Mouse (Mus musculus): ENCODE measurements around the gene Alox8.

Alox8 gene

GRCm38 (mm10) chr11:69197743-69198142 lies at the start of gene Alox8:
Gene Alox8, minus strand, starts transcription at chr11:69197843.
- DNase-seq = no peak

GRCm38 (mm10) chr11:69245643-69246042 lies 48.0 kb upstream of the Alox8 start:
- DNase-seq = no peak

DNA sequence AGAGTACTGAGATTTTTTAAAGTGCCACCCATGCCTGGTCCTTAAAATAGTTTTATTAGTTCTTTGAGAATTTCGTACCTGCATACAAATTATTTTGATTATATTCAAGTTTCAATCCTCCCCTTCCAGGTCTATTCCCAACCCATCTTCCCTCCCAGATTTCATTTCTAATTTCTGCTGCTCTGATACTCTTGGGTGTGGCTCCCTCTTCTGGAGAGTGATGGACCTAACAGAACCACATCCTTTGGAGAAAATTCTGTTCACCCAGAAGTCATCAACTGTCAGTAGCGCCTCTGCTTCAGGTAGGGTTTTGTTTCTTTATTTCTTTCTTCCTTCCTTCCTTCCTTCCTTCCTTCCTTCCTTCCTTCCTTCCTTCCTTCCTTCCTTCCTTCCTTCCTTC lies 47.3 kb upstream of the Alox8 start:
- DNase-seq = peak; percentile 56

DNA sequence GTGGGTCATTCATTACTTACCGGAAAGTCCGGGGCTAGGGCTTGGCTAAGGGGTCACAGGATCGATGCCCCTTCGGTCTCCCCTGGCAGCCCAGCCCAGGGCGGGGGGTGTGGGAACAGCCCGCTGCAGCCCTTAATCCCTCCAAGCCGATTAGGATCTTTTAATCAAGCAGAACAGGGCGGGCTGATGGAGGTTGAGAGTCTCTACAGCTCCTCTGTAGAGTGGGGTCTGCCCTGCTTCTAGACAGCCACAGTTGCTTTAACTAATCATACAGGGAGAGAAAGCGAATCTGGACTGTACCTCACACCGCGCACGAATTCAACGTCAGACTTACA lies 39.2 kb upstream of the Alox8 start, which contains the start of gene Gucy2e:
Gucy2e (minus strand) TSS at position 111 of the 335 bp plus-strand sequence.
- no peak for DNase-seq

- no peak for DNase-seq
These were observed 38.6 kb upstream of the Alox8 start for GRCm38 (mm10) chr11:69236061-69236925.

GRCm38 (mm10) chr11:69235285-69236060 lies 37.8 kb upstream of the Alox8 start:
- peak; percentile 70 for DNase-seq

DNA sequence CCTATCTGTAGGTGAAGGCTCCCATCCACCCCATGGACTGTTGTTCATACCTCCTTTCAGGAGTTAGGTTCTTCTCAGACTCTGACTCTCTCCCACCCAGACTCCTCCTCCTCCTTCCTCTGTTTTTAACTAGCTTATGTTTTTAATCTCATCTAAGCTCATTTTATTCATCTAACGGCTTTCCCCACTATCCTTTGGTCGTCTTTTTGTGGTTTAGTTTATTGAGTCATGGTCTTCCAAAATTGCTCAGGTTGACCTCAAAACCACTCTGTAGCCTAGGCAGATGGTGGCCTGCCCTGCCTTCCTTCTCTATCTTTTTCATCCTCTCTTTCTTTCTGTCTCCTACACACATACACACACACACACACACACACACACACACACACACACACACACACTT lies 35.5 kb upstream of the Alox8 start:
- no peak for DNase-seq

DNA sequence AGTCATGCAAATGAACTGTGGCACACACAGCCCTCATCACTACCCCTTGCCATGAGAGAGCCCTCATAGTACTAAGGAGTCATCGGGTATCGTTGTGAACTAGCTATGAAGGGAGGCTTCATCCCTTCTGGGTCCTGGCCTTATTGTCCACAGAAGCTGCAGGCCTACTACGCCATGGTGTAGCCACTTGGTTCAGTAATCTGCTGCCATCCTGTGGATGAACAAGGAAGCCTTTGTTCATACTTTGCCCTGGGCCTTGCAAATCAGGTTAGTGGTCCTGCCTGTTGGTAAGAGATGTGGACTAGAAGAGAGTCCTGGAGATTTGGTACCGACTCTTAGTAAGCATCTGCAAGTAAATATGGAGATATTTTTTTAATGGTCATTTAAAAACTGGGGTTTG lies 32.8 kb upstream of the Alox8 start:
- no peak for DNase-seq

- DNase-seq = no peak
These were observed 28.1 kb upstream of the Alox8 start for GRCm38 (mm10) chr11:69225715-69226114.

- no peak for DNase-seq
These were observed 25.5 kb upstream of the Alox8 start for GRCm38 (mm10) chr11:69223101-69223500.

- DNase-seq = no peak
These were observed 23.4 kb upstream of the Alox8 start for GRCm38 (mm10) chr11:69221070-69221469.

- DNase-seq = no peak
These were observed 21.0 kb upstream of the Alox8 start for GRCm38 (mm10) chr11:69218661-69219060.

DNA sequence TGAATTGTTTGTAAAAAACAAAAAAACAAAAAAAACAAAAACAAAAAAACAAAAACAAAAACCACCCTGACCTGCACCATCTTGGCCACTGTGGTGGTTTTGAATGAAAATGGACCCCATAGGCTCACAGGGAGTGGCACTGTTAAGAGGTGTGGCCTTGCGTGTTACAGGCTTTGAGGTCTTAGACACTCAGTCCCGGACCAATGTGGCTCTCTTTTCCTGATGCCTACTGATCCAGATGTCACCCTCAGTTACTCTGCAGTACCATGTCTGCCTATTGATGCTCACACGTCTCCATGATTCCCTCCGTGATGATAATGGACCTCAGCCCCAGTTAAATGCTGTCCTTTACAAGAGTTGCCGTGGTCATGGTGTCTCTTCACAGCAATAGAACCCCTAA lies 19.8 kb upstream of the Alox8 start:
- DNase-seq = no peak

DNA sequence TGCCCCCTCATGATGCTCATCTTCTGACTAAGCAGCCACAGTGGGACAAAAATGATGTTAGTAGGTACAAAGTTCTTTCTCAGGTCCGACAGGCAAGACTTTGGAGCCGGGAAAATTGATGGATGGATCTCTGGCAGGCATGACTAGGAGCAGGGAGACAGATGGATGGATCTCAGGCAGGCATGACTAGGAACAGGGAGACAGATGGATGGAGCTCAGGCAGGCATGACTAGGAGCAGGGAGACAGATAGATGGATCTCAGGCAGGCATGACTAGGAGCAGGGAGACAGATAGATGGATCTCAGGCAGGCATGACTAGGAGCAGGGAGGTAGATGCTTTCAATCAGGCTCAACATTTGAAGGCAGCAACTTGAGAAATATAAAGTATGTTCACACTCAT lies 13.8 kb upstream of the Alox8 start:
- no peak for DNase-seq

GRCm38 (mm10) chr11:69202469-69203230 lies 5.0 kb upstream of the Alox8 start:
- no peak for DNase-seq

DNA sequence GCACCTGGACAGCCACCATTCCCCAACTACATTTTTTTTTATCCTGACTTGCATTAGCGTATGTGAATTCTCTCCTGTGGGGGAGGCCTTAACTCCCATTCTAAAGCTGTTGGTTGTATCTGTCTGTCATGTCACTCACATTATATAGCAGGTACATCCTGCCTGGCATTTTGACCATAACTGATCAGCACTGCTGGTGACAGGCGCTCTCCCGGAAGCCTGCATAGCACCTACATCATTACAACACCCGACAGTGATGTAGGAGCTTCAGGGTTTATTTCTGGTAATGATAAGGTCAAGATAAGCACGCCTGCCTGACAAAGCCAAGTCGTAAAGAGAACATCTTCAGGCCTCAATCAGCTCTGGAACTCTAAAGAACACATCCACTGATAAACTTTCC lies 2.6 kb upstream of the Alox8 start:
- DNase-seq = no peak

GRCm38 (mm10) chr11:69199251-69199650 lies 1.6 kb upstream of the Alox8 start:
- DNase-seq = no peak

DNA sequence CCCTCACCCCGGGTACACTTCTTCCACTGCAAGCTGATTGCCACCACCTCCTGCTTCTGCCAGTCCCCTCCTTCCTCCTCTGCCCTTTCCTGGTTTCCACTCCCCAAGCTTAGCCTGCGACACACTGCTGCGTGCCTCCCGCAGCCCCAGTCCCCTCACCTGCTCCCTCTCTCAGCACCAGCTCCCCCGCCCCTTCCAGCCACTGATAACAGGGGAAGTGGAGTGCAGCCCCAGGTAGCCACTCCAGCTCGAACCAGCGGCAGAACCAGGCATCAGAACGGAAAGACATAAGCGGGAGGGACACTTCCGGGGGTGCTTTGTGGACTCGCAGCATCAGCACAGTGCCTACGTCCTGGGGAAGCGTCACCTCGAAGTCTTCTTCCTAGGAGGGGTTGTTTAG lies 449 bp downstream of the Alox8 start:
- no peak for DNase-seq

GRCm38 (mm10) chr11:69196766-69197165 lies 877 bp downstream of the Alox8 start:
- DNase-seq = no peak

DNA sequence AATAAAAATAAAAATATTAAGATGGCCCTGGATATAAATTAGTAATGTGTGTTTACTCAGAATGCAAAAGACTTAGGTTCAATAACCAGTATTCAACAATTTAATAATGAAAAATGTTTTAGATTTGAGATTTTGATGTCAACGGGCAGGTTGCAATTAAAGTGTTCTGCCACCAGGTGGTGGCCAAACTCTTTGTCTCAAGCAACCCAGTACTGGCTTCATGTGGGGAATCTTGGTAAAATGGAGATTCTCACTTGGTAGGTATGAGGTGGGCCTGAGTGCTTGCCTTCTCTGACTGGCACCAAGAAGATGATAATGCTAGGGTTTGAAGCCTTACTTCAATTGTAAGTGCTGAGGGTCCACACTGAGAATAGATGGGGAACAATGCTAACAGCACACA lies 4.8 kb downstream of the Alox8 start:
- DNase-seq = peak; percentile 34

- no peak for DNase-seq
These were observed 11.7 kb downstream of the Alox8 start for GRCm38 (mm10) chr11:69185936-69186335.

DNA sequence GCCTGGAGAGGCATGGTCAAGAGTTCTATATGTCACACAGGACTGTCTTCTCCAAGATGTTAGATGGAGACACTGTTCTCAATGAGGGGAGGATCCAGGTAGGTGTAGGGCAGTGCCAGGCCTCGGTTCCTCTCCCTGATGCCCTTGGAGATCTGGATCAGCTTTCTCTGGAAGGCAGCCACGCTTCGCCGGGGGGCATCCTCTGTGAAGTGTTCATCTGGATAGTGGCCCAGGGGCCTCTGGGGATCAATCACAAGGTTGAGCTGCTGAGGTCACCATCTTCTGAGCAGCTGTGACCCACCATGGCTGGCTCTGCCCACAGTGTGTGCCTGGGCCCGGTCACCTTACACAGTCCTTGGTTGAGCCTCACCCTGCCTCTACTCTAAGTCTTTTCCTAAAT lies 12.6 kb downstream of the Alox8 start:
- no peak for DNase-seq

DNA sequence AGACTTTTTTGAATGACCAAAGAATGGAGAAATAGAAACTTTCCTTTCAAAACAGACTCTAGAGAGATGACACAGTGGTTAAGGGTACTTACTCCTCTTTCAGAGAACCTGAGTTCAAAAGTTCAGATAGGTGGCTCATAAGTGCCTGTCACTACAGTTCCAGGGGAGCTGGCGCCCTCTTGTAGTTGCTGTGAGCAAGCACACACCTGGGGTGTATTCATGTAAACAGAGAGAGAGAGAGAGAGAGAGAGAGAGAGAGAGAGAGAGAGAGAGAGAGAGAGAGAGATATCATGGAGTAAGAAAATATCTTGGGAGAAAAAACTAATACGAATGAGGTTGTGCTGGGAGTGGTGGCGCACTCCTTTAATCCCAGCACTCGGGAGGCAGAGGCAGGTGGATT lies 17.5 kb downstream of the Alox8 start:
- DNase-seq = no peak

DNA sequence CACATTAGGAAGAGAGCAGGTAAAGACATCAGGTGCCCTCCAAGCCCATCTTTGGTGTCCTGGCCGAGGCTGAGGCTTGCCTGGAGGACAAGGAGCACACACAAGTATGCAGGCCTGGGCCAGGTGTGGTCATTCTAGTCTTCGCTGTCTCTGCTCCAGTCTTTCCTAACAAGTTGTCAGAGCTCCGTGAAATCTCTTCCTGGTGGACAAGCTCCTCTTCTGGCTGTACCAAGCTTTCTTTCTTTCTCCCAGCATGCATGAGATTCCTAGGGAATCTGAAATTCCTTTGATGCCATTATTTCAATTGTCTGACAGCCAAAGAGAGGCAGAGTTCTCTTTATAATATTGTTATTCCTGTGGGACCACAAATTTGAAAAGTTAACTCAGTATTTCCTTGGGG lies 18.1 kb downstream of the Alox8 start:
- no peak for DNase-seq

All from lung, postnatal 14 days (tissue).